Mouse (Mus musculus): ENCODE data around the gene Psd. TPM values are rescaled to one million over a fixed set of nuclear protein-coding genes. Genes with fewer than 3 reads are reported as not detected.

Gene Psd
- polyA plus RNA-seq, 1 experiment: 0.71 TPM

DNA sequence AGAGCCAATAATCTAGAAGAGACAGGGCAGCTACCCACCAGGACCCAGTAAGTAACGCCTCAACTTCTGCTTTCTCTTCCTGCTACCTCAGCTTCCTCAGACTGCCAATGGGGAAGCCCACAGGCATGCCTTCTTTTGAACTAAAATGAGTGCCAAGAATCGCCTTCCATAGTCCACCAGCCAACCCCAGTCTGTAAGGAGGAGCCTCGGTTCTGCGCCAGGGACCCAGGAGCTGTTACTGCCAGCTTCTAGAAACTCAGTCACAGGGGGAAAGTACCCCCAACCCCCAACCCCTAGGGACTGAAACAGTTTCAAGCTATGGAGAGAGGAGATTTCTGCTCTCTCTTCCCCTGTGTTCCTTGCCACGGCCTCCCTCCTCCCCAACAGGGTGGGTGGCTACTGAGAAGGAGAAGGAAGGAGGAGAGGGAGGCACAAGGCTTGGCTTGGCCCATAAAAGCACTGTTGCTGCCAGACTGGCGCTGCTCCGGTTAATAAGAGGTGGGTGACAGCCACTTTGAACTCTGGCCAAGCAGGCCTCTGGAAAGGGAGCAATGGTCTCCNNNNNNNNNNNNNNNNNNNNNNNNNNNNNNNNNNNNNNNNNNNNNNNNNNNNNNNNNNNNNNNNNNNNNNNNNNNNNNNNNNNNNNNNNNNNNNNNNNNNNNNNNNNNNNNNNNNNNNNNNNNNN lies 12.5 kb upstream of the Psd start:
- TF ChIP-seq CTCF (IDR thresholded peaks at IDR 0.05; ENCODE audit: low read depth, low read length): no peak
- peak; percentile 37; the same call in 1 of the 2 replicates for TF ChIP-seq POLR2A (IDR thresholded peaks at IDR 0.05; ENCODE audit: borderline replicate concordance, low read depth, low read length)
- Histone ChIP-seq H3K27ac (ENCODE audit: insufficient read depth, low read depth, low read length) (peak overlapping the region; percentile 99), H3K4me3 (ENCODE audit: insufficient read depth, low read length) (peak overlapping the region; percentile 57), H3K4me1 (ENCODE audit: control insufficient read depth, insufficient read depth, low read length) (peaks cover 29% of the 10 kb centered on the region)

GRCm38 (mm10) chr19:46338942-46339286 lies 12.0 kb upstream of the Psd start:
- Histone ChIP-seq H3K4me3 (ENCODE audit: insufficient read depth, low read length) (peak overlapping the region; percentile 57), H3K27ac (ENCODE audit: insufficient read depth, low read depth, low read length) (peak overlapping the region; percentile 99), H3K4me1 (ENCODE audit: control insufficient read depth, insufficient read depth, low read length) (peaks cover 26% of the 10 kb centered on the region)
- TF ChIP-seq POLR2A (IDR thresholded peaks at IDR 0.05; ENCODE audit: borderline replicate concordance, low read depth, low read length) (no peak), CTCF (IDR thresholded peaks at IDR 0.05; ENCODE audit: low read depth, low read length) (peak; percentile 15; the same call in 1 of the 2 replicates)

DNA sequence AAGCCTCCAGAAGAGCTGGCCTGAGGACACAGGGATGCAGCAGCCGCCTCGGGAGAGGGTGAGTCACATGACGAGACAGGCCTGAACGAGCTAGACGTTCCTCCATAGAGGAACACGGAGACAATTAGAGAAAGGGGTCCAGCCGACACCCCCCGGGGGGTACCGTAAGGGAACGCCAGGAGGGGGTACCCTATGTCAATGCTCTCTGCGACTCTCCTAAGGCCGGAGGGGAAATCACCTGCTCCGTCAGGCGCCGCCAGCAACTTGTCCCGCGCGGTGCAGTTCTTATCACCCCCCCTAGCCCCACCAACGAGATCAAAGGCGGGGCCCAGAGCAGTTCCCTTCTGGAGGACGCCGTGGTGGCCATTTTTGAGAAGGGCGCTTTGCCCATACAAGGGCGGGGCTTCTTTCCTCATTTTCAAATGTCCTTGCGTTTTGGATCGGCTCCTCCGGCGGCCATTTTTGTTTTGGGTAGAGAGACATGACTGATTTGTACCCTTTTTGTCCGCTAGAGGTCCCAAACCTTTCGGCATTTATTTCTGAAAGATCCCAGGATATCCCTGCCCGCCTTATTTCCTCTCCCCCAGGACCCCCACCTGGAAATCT lies 11.5 kb upstream of the Psd start, which contains the start of gene Cuedc2:
TSS of gene Cuedc2 (minus strand) at position 372 of the 606 bp plus-strand sequence.
- peak within 1 kb of the TSS; percentile 99 for H3K27ac ChIP-seq (ENCODE audit: insufficient read depth, low read depth, low read length)
- TF ChIP-seq CTCF (IDR thresholded peaks at IDR 0.05; ENCODE audit: low read depth, low read length): no peak
- no peak for TF ChIP-seq POLR2A (IDR thresholded peaks at IDR 0.05; ENCODE audit: borderline replicate concordance, low read depth, low read length)
- peaks cover 22% of the 10 kb centered on the region for H3K4me1 ChIP-seq (ENCODE audit: control insufficient read depth, insufficient read depth, low read length)
- H3K4me3 ChIP-seq (ENCODE audit: insufficient read depth, low read length): peak within 1 kb of the TSS; percentile 74

GRCm38 (mm10) chr19:46337719-46338330 lies 10.9 kb upstream of the Psd start:
- H3K4me3 ChIP-seq (ENCODE audit: insufficient read depth, low read length): peak overlapping the region; percentile 74
- no peak for TF ChIP-seq CTCF (IDR thresholded peaks at IDR 0.05; ENCODE audit: low read depth, low read length)
- TF ChIP-seq POLR2A (IDR thresholded peaks at IDR 0.05; ENCODE audit: borderline replicate concordance, low read depth, low read length): no peak
- peak overlapping the region; percentile 56 for H3K27ac ChIP-seq (ENCODE audit: insufficient read depth, low read depth, low read length)
- peaks cover 22% of the 10 kb centered on the region for H3K4me1 ChIP-seq (ENCODE audit: control insufficient read depth, insufficient read depth, low read length)

DNA sequence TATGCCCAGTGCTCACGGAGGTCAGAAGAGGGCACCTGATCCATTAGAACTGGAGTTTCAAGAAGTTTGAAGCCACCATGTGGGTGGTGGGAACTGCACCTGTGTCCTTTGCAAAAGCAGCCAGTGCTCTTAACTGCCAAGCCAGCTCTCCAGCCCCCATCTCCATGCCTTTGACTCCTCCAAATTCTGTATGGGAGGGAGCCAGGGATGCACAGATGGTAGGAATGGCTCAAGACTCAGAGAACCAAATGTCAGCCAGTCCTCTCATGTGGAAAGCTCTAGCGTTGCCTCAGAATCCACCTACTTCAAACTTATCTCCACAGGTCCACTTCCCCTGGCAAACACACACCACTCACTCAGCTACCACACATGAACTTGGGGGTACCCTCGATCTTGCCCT lies 7.0 kb upstream of the Psd start:
- H3K27ac ChIP-seq (ENCODE audit: insufficient read depth, low read depth, low read length): no peak overlapping the region
- H3K4me1 ChIP-seq (ENCODE audit: control insufficient read depth, insufficient read depth, low read length): peaks cover 14% of the 10 kb centered on the region
- TF ChIP-seq POLR2A (IDR thresholded peaks at IDR 0.05; ENCODE audit: borderline replicate concordance, low read depth, low read length): no peak
- no peak for TF ChIP-seq CTCF (IDR thresholded peaks at IDR 0.05; ENCODE audit: low read depth, low read length)
- H3K4me3 ChIP-seq (ENCODE audit: insufficient read depth, low read length): no peak overlapping the region

DNA sequence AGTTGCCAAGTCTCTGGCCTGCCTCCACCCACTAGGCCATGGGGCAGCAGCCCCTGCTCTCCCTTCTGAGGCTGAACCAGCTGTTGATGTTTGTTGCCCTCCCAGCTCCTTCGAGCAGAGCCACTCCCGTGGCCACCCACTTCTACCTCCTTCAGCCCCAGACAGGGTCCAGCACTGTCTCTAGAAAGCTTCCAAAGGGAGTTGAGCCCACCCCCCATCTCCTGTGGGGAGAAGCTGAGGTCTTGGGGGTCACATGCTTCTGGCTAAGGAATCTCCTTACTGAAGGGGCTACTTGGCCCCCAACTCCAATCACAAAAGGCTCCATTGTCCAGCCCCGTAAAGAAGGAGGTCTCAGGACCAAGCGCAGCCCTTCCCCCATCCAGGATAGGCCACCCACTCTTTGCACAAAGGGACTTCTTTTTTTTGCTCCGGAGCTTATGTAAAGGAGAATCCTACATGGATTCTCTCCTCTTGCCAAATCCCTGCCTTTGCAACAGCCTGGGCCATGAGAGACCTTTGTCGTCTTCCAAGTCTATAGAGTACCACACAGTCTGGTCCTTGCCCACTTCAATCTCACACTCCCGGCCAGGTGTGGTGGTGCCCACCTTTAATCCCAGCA lies 5.9 kb upstream of the Psd start:
- H3K27ac ChIP-seq (ENCODE audit: insufficient read depth, low read depth, low read length): no peak overlapping the region
- H3K4me1 ChIP-seq (ENCODE audit: control insufficient read depth, insufficient read depth, low read length): peaks cover 14% of the 10 kb centered on the region
- TF ChIP-seq POLR2A (IDR thresholded peaks at IDR 0.05; ENCODE audit: borderline replicate concordance, low read depth, low read length): no peak
- no peak for TF ChIP-seq CTCF (IDR thresholded peaks at IDR 0.05; ENCODE audit: low read depth, low read length)
- no peak overlapping the region for H3K4me3 ChIP-seq (ENCODE audit: insufficient read depth, low read length)

DNA sequence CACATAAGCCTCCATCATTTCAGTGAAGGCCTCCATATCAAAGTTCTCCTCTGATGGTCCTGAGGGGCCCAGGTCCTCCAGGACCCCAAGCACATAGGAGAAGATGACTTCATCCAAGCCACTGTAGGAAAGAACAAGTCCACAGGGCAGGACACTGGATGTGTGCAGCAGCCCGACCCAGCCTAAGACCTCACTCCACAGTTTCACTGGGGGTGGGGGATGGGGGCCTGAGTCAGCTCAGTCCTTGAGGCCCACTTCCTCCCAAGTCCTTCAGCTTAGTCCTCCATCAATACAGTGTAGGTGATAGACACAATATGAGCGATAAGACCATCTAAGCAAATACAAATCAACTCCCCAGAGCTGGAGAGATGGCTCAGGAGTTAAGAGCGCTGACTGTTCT lies 5.0 kb upstream of the Psd start:
- H3K4me3 ChIP-seq (ENCODE audit: insufficient read depth, low read length): no peak overlapping the region
- H3K4me1 ChIP-seq (ENCODE audit: control insufficient read depth, insufficient read depth, low read length): peaks cover 15% of the 10 kb centered on the region
- H3K27ac ChIP-seq (ENCODE audit: insufficient read depth, low read depth, low read length): no peak overlapping the region
- TF ChIP-seq POLR2A (IDR thresholded peaks at IDR 0.05; ENCODE audit: borderline replicate concordance, low read depth, low read length) (no peak), CTCF (IDR thresholded peaks at IDR 0.05; ENCODE audit: low read depth, low read length) (no peak)

DNA sequence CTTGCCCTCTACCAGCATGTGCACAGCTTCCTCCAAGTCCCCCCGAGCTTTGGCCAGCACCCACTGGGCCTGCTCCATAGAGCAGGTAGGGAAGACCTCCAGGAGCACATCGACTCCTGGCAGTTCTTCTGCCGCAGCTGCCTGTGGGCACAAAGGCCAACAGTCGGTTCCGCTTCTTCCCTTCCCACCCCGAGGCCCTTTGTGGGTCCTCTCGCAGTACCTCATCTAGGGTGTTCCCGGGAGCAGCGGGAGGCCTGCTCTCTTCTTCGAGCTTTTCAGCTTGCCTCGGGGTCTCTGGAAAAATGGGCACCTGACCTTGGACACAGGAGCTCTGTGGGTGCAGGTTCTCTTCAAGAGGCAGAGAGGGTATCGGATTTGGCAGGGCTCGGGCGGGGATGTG lies 4.4 kb upstream of the Psd start:
- no peak for TF ChIP-seq POLR2A (IDR thresholded peaks at IDR 0.05; ENCODE audit: borderline replicate concordance, low read depth, low read length)
- no peak for TF ChIP-seq CTCF (IDR thresholded peaks at IDR 0.05; ENCODE audit: low read depth, low read length)
- Histone ChIP-seq H3K4me1 (ENCODE audit: control insufficient read depth, insufficient read depth, low read length) (peaks cover 20% of the 10 kb centered on the region), H3K27ac (ENCODE audit: insufficient read depth, low read depth, low read length) (no peak overlapping the region), H3K4me3 (ENCODE audit: insufficient read depth, low read length) (no peak overlapping the region)

- H3K4me1 ChIP-seq (ENCODE audit: control insufficient read depth, insufficient read depth, low read length): peaks cover 21% of the 10 kb centered on the region
- TF ChIP-seq CTCF (IDR thresholded peaks at IDR 0.05; ENCODE audit: low read depth, low read length) (no peak), POLR2A (IDR thresholded peaks at IDR 0.05; ENCODE audit: borderline replicate concordance, low read depth, low read length) (no peak)
- no peak overlapping the region for H3K4me3 ChIP-seq (ENCODE audit: insufficient read depth, low read length)
- H3K27ac ChIP-seq (ENCODE audit: insufficient read depth, low read depth, low read length): no peak overlapping the region
These were observed 3.7 kb upstream of the Psd start for GRCm38 (mm10) chr19:46330696-46331095.
